Mouse (Mus musculus): ENCODE data around the gene Vmn2r94. TPM values are rescaled to one million over a fixed set of nuclear protein-coding genes. Genes with fewer than 3 reads are reported as not detected.

The Vmn2r94 gene
- polyA plus RNA-seq (2014; fragmentation: Nextera tagmentation; extraction: Ambion mirVana): not detected in 2 replicates

DNA sequence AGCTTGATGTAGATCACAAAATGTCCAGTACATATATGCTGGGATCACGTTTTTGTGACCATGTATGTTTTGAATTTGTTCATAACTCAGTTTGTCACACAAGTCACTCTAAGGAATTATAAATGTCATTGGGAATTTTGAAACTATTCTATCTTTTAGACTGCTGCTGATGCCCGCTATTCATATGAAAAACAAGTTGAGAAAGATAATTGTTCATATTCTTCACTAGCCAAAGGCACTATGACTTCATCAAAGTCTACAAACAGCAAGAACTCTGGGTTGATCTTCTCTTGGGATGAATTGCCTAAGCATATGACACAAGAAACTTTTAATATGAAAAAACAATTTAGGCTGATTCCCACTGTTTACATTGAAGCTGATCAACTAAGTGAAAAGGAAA lies at the start of gene Vmn2r94:
TSS of gene Vmn2r94 (minus strand) at position 101 of the 400 bp plus-strand sequence.
- Histone ChIP-seq H3K27ac (ENCODE audit: low read depth, low read length) (no peak within 1 kb of the TSS), H3K9ac (replicated peaks; ENCODE audit: low read depth, low read length) (no peak within 1 kb of the TSS), H3K27me3 (ENCODE audit: control insufficient read depth, insufficient read depth, low read length) (no peaks in the 10 kb centered on the region), H3K4me2 (ENCODE audit: low read depth, low read length) (no peak within 1 kb of the TSS), H3K4me1 (ENCODE audit: control insufficient read depth, insufficient read depth, low read length) (no peaks in the 10 kb centered on the region), H3K4me3 (ENCODE audit: low read depth, low read length) (no peak within 1 kb of the TSS), H3K9me3 (ENCODE audit: control insufficient read depth, low read length) (no peaks in the 10 kb centered on the region), H3K36me3 (ENCODE audit: control insufficient read depth, insufficient read depth, low read length) (no peaks in the 10 kb centered on the region)
- WGBS: 57% methylated on average over 2 of the region's 2 CpGs
- no peak for ATAC-seq (ENCODE audit: low read depth)

GRCm38 (mm10) chr17:18323031-18323430 lies 45.5 kb upstream of the Vmn2r94 start:
- Histone ChIP-seq H3K9ac (replicated peaks; ENCODE audit: low read depth, low read length) (no peak overlapping the region), H3K4me2 (ENCODE audit: low read depth, low read length) (no peak overlapping the region), H3K4me3 (ENCODE audit: low read depth, low read length) (no peak overlapping the region), H3K9me3 (ENCODE audit: control insufficient read depth, low read length) (0 out of 2 replicates have a peak, but pooled peaks cover 3% of the 10 kb centered on the region), H3K27me3 (ENCODE audit: control insufficient read depth, insufficient read depth, low read length) (no peaks in the 10 kb centered on the region), H3K27ac (ENCODE audit: low read depth, low read length) (no peak overlapping the region), H3K36me3 (ENCODE audit: control insufficient read depth, insufficient read depth, low read length) (no peaks in the 10 kb centered on the region), H3K4me1 (ENCODE audit: control insufficient read depth, insufficient read depth, low read length) (no peaks in the 10 kb centered on the region)
- ATAC-seq (ENCODE audit: low read depth): no peak
- WGBS: 94% methylated on average over 2 of the region's 2 CpGs

DNA sequence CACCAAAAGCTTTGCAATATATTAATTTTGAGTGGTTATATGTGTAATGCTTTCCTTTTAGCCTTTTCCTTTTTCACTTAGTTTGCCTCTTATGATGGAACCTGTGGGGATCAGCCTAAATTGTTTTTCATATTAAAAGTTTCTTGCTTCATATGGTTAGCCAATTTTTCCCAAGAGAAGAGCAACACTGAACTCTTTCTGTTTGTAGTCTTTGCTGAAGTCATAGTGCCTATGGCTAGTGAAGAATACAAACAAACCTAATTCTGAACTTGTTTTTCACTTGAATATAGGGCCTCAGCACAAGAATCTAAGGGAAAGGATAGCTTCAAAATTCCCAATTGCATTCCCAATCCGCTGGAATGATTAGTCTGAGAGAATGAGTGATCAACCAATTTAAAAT lies 20.2 kb upstream of the Vmn2r94 start, which contains the start of gene Vmn2r93:
TSS of gene Vmn2r93 (plus strand) at position 301 of the 400 bp plus-strand sequence.
- no peak within 1 kb of the TSS for H3K9ac ChIP-seq (replicated peaks; ENCODE audit: low read depth, low read length)
- ATAC-seq (ENCODE audit: low read depth): no peak
- 51% methylated on average over 1 of the region's 1 CpGs for WGBS
- no peak within 1 kb of the TSS for H3K4me3 ChIP-seq (ENCODE audit: low read depth, low read length)
- no peaks in the 10 kb centered on the region for H3K4me1 ChIP-seq (ENCODE audit: control insufficient read depth, insufficient read depth, low read length)
- no peak within 1 kb of the TSS for H3K4me2 ChIP-seq (ENCODE audit: low read depth, low read length)
- no peaks in the 10 kb centered on the region for H3K27me3 ChIP-seq (ENCODE audit: control insufficient read depth, insufficient read depth, low read length)
- no peaks in the 10 kb centered on the region for H3K36me3 ChIP-seq (ENCODE audit: control insufficient read depth, insufficient read depth, low read length)
- no peak within 1 kb of the TSS for H3K27ac ChIP-seq (ENCODE audit: low read depth, low read length)
- no peaks in the 10 kb centered on the region for H3K9me3 ChIP-seq (ENCODE audit: control insufficient read depth, low read length)

DNA sequence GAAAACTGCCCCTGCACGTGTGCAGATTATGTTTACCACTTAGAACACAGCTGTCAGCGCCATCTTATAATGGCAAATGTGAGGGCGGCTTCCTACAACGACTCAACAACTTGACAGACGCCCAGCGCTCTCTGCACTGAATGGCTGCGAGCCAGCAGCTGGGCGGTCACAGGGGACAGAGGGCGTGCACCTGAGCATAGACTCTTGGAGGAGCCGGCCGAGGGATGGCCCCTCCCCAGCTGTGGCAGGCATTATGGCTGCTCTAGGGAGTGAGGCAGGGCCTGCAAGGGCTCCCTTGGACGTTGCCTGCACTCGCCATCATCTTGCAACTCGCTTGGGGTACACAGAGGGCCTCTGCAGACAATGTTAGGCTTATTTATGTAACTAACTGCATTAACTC lies 40.6 kb downstream of the Vmn2r94 start:
- H3K4me2 ChIP-seq (ENCODE audit: low read depth, low read length): no peak overlapping the region
- H3K4me3 ChIP-seq (ENCODE audit: low read depth, low read length): no peak overlapping the region
- H3K9me3 ChIP-seq (ENCODE audit: control insufficient read depth, low read length): no peaks in the 10 kb centered on the region
- 84% methylated on average over 13 of the region's 14 CpGs for WGBS
- ATAC-seq (ENCODE audit: low read depth): no peak
- H3K4me1 ChIP-seq (ENCODE audit: control insufficient read depth, insufficient read depth, low read length): no peaks in the 10 kb centered on the region
- no peaks in the 10 kb centered on the region for H3K27me3 ChIP-seq (ENCODE audit: control insufficient read depth, insufficient read depth, low read length)
- no peak overlapping the region for H3K9ac ChIP-seq (replicated peaks; ENCODE audit: low read depth, low read length)
- H3K36me3 ChIP-seq (ENCODE audit: control insufficient read depth, insufficient read depth, low read length): no peaks in the 10 kb centered on the region
- no peak overlapping the region for H3K27ac ChIP-seq (ENCODE audit: low read depth, low read length)

- WGBS: 72% methylated on average over 2 of the region's 2 CpGs
- ATAC-seq (ENCODE audit: low read depth): no peak
These were observed 45.6 kb downstream of the Vmn2r94 start for GRCm38 (mm10) chr17:18231996-18232395.

GRCm38 (mm10) chr17:18221300-18221699 lies 56.3 kb downstream of the Vmn2r94 start:
- Histone ChIP-seq H3K4me1 (ENCODE audit: control insufficient read depth, insufficient read depth, low read length) (no peaks in the 10 kb centered on the region), H3K9ac (replicated peaks; ENCODE audit: low read depth, low read length) (no peak overlapping the region), H3K27me3 (ENCODE audit: control insufficient read depth, insufficient read depth, low read length) (no peaks in the 10 kb centered on the region), H3K4me2 (ENCODE audit: low read depth, low read length) (no peak overlapping the region), H3K4me3 (ENCODE audit: low read depth, low read length) (no peak overlapping the region), H3K36me3 (ENCODE audit: control insufficient read depth, insufficient read depth, low read length) (no peaks in the 10 kb centered on the region), H3K9me3 (ENCODE audit: control insufficient read depth, low read length) (peaks cover 3% of the 10 kb centered on the region; the same call in 1 of the 2 replicates), H3K27ac (ENCODE audit: low read depth, low read length) (no peak overlapping the region)
- ATAC-seq (ENCODE audit: low read depth): no peak

More at GRCm38 (mm10) chr17:18231996-18232395, 45.6 kb downstream of the Vmn2r94 start:
- Histone ChIP-seq H3K27ac (ENCODE audit: low read depth, low read length) (no peak overlapping the region), H3K4me1 (ENCODE audit: control insufficient read depth, insufficient read depth, low read length) (no peaks in the 10 kb centered on the region), H3K9ac (replicated peaks; ENCODE audit: low read depth, low read length) (no peak overlapping the region), H3K9me3 (ENCODE audit: control insufficient read depth, low read length) (no peaks in the 10 kb centered on the region), H3K4me3 (ENCODE audit: low read depth, low read length) (no peak overlapping the region), H3K36me3 (ENCODE audit: control insufficient read depth, insufficient read depth, low read length) (no peaks in the 10 kb centered on the region), H3K27me3 (ENCODE audit: control insufficient read depth, insufficient read depth, low read length) (no peaks in the 10 kb centered on the region), H3K4me2 (ENCODE audit: low read depth, low read length) (no peak overlapping the region)

Other genes with a start within 250 kb of the Vmn2r94 start
- 0.04 TPM in 1 of 2 replicates, not detected in the other for gene Vmn2r124, start 228.3 kb downstream of the Vmn2r94 start, polyA plus RNA-seq (2014; fragmentation: Nextera tagmentation; extraction: Ambion mirVana)
- gene Vmn2r91, start 192.7 kb downstream of the Vmn2r94 start, polyA plus RNA-seq (2014; fragmentation: Nextera tagmentation; extraction: Ambion mirVana): not detected in 2 replicates
- gene Vmn2r92, start 125.9 kb downstream of the Vmn2r94 start, polyA plus RNA-seq (2014; fragmentation: Nextera tagmentation; extraction: Ambion mirVana): not detected in 2 replicates
- not detected in 2 replicates for gene Vmn2r93, start 20.3 kb upstream of the Vmn2r94 start, polyA plus RNA-seq (2014; fragmentation: Nextera tagmentation; extraction: Ambion mirVana)
- not detected in 2 replicates for gene Vmn2r95, start 146.3 kb upstream of the Vmn2r94 start, polyA plus RNA-seq (2014; fragmentation: Nextera tagmentation; extraction: Ambion mirVana)

Data from neural tube, embryonic 14.5 days (tissue).